Mouse (Mus musculus): ENCODE results near the gene Arsg. TPM values are rescaled to one million over a fixed set of nuclear protein-coding genes. Genes with fewer than 3 reads are reported as not detected.

Arsg gene
- polyA plus RNA-seq, 1 experiment = 5.1 TPM

DNA sequence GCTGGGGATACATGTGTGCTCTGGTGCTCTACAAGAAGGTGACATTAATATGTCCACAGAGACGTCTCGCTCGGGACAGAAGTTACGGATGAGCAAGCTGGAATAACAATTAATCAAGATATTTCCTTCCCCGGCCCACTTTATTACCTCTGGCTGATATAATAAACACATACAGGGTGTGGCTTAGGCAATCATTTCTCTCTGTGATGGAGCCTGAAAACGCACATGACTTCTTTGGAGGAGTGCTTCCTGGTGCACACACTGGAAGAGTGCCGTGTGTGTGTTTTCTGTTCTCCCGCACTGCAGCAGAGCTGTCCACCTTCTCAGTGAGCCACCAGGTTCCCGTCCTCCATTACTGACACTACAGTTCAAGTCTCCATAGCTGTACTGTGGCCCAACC, 24.8 kb downstream of the Arsg start:
- no peak overlapping the region for H3K27ac ChIP-seq (ENCODE audit: insufficient read depth, low read length)
- H3K4me3 ChIP-seq (ENCODE audit: extremely low read depth, insufficient read depth, insufficient read length) = no peak overlapping the region
- no peak for TF ChIP-seq CTCF (IDR thresholded peaks at IDR 0.05; ENCODE audit: extremely low read depth, insufficient read depth, insufficient read length, insufficient replicate concordance)
- TF ChIP-seq POLR2A (IDR thresholded peaks at IDR 0.05; ENCODE audit: low read depth, low read length) = no peak
- H3K27me3 ChIP-seq (ENCODE audit: control insufficient read depth, insufficient read depth, low read length) = no peaks in the 10 kb centered on the region
- DNase-seq (ENCODE audit: low read depth in 1 of 2, low spot score in 2 of 2) = no peak
- H3K4me1 ChIP-seq (ENCODE audit: control insufficient read depth, insufficient read depth, insufficient read length) = peaks cover 37% of the 10 kb centered on the region
- WGBS = 64% methylated on average over 9 of the region's 9 CpGs
- no peaks in the 10 kb centered on the region for H3K36me3 ChIP-seq (ENCODE audit: control insufficient read depth, insufficient read depth, low read length)

- Histone ChIP-seq H3K4me1 (ENCODE audit: control insufficient read depth, insufficient read depth, insufficient read length) (peaks cover 31% of the 10 kb centered on the region), H3K4me3 (ENCODE audit: extremely low read depth, insufficient read depth, insufficient read length) (no peak overlapping the region), H3K27ac (ENCODE audit: insufficient read depth, low read length) (no peak overlapping the region), H3K27me3 (ENCODE audit: control insufficient read depth, insufficient read depth, low read length) (no peaks in the 10 kb centered on the region), H3K36me3 (ENCODE audit: control insufficient read depth, insufficient read depth, low read length) (no peaks in the 10 kb centered on the region)
- TF ChIP-seq CTCF (IDR thresholded peaks at IDR 0.05; ENCODE audit: extremely low read depth, insufficient read depth, insufficient read length, insufficient replicate concordance) (no peak), POLR2A (IDR thresholded peaks at IDR 0.05; ENCODE audit: low read depth, low read length) (no peak)
- DNase-seq (ENCODE audit: low read depth in 1 of 2, low spot score in 2 of 2) = no peak
- 90% methylated on average over 5 of the region's 5 CpGs for WGBS
Measured at GRCm38 (mm10) chr11:109500206-109500605, 27.0 kb downstream of the Arsg start.

- Histone ChIP-seq H3K27me3 (ENCODE audit: control insufficient read depth, insufficient read depth, low read length) (no peaks in the 10 kb centered on the region), H3K27ac (ENCODE audit: insufficient read depth, low read length) (no peak overlapping the region), H3K4me3 (ENCODE audit: extremely low read depth, insufficient read depth, insufficient read length) (no peak overlapping the region), H3K4me1 (ENCODE audit: control insufficient read depth, insufficient read depth, insufficient read length) (no peaks in the 10 kb centered on the region), H3K36me3 (ENCODE audit: control insufficient read depth, insufficient read depth, low read length) (no peaks in the 10 kb centered on the region)
- TF ChIP-seq POLR2A (IDR thresholded peaks at IDR 0.05; ENCODE audit: low read depth, low read length) (no peak), CTCF (IDR thresholded peaks at IDR 0.05; ENCODE audit: extremely low read depth, insufficient read depth, insufficient read length, insufficient replicate concordance) (no peak)
- 86% methylated on average over 9 of the region's 9 CpGs for WGBS
- DNase-seq (ENCODE audit: low read depth in 1 of 2, low spot score in 2 of 2) = no peak
Measured at GRCm38 (mm10) chr11:109504977-109505376, 31.8 kb downstream of the Arsg start.

- Histone ChIP-seq H3K27me3 (ENCODE audit: control insufficient read depth, insufficient read depth, low read length) (no peaks in the 10 kb centered on the region), H3K4me1 (ENCODE audit: control insufficient read depth, insufficient read depth, insufficient read length) (no peaks in the 10 kb centered on the region), H3K27ac (ENCODE audit: insufficient read depth, low read length) (no peak overlapping the region), H3K36me3 (ENCODE audit: control insufficient read depth, insufficient read depth, low read length) (no peaks in the 10 kb centered on the region), H3K4me3 (ENCODE audit: extremely low read depth, insufficient read depth, insufficient read length) (no peak overlapping the region)
- no peak for TF ChIP-seq CTCF (IDR thresholded peaks at IDR 0.05; ENCODE audit: extremely low read depth, insufficient read depth, insufficient read length, insufficient replicate concordance)
- no peak for TF ChIP-seq POLR2A (IDR thresholded peaks at IDR 0.05; ENCODE audit: low read depth, low read length)
- 96% methylated on average over 4 of the region's 4 CpGs for WGBS
- no peak for DNase-seq (ENCODE audit: low read depth in 1 of 2, low spot score in 2 of 2)
Measured at GRCm38 (mm10) chr11:109505823-109506222, 32.6 kb downstream of the Arsg start.

DNA sequence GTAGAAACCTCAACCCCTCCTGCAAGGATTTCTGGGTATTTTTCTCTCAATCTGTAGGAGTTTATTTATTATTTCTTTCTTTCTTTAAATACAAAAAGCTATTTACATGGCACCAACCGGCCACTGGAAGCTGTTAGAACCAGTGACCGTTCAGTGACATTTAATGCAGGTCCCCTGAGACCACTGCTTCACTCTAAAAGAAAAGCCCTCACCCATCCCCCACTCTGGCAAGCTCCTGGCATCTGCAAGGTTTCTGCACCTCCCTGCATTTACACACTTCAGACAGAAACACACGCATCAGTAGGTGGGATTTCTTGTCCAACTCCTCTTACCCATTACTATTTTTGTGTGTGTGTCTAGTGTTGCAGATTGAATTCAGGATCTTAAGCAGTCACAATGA, 33.9 kb downstream of the Arsg start:
- 66% methylated on average over 3 of the region's 3 CpGs for WGBS
- TF ChIP-seq POLR2A (IDR thresholded peaks at IDR 0.05; ENCODE audit: low read depth, low read length) = no peak
- no peak for TF ChIP-seq CTCF (IDR thresholded peaks at IDR 0.05; ENCODE audit: extremely low read depth, insufficient read depth, insufficient read length, insufficient replicate concordance)

GRCm38 (mm10) chr11:109512995-109513675, 40.0 kb downstream of the Arsg start:
- no peak overlapping the region for H3K4me3 ChIP-seq (ENCODE audit: extremely low read depth, insufficient read depth, insufficient read length)
- no peak overlapping the region for H3K27ac ChIP-seq (ENCODE audit: insufficient read depth, low read length)
- TF ChIP-seq POLR2A (IDR thresholded peaks at IDR 0.05; ENCODE audit: low read depth, low read length) (no peak), CTCF (IDR thresholded peaks at IDR 0.05; ENCODE audit: extremely low read depth, insufficient read depth, insufficient read length, insufficient replicate concordance) (no peak)
- no peaks in the 10 kb centered on the region for H3K27me3 ChIP-seq (ENCODE audit: control insufficient read depth, insufficient read depth, low read length)
- 91% methylated on average over 16 of the region's 16 CpGs for WGBS
- no peaks in the 10 kb centered on the region for H3K4me1 ChIP-seq (ENCODE audit: control insufficient read depth, insufficient read depth, insufficient read length)
- no peak for DNase-seq (ENCODE audit: low read depth in 1 of 2, low spot score in 2 of 2)
- no peaks in the 10 kb centered on the region for H3K36me3 ChIP-seq (ENCODE audit: control insufficient read depth, insufficient read depth, low read length)

More for the DNA sequence above, 33.9 kb downstream of the Arsg start:
- Histone ChIP-seq H3K4me3 (ENCODE audit: extremely low read depth, insufficient read depth, insufficient read length) (no peak overlapping the region), H3K4me1 (ENCODE audit: control insufficient read depth, insufficient read depth, insufficient read length) (no peaks in the 10 kb centered on the region), H3K27ac (ENCODE audit: insufficient read depth, low read length) (no peak overlapping the region), H3K36me3 (ENCODE audit: control insufficient read depth, insufficient read depth, low read length) (no peaks in the 10 kb centered on the region), H3K27me3 (ENCODE audit: control insufficient read depth, insufficient read depth, low read length) (no peaks in the 10 kb centered on the region)
- DNase-seq (ENCODE audit: low read depth in 1 of 2, low spot score in 2 of 2) = no peak

DNA sequence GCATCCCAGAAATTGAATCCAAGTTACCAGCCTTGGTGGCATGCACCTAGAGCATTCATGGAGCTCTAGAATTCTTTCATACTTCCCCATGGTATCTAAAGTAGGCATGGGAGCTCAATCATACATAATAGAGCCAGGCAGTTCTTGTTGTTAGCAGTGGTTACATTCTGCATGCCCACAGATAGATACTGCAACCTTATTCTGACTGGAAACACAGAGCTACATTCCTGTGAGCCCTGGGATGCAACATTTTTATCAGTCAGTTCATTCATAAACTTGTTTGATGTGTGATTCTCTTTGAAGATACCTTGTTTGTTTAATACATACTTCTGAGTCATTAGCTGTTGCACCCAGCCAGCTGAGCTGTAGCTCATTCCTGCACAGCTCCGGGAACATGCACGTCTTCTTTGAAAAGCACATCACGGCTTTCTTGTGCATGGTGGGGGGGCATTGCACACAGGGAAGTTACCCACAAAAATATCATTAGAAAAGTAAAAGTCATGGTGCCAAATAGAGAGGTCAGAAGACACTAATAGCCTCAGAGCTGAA, 41.0 kb downstream of the Arsg start:
- no peaks in the 10 kb centered on the region for H3K4me1 ChIP-seq (ENCODE audit: control insufficient read depth, insufficient read depth, insufficient read length)
- 97% methylated on average over 3 of the region's 3 CpGs for WGBS

More for the DNA sequence above, 41.0 kb downstream of the Arsg start:
- Histone ChIP-seq H3K4me3 (ENCODE audit: extremely low read depth, insufficient read depth, insufficient read length) (no peak overlapping the region), H3K27ac (ENCODE audit: insufficient read depth, low read length) (no peak overlapping the region), H3K27me3 (ENCODE audit: control insufficient read depth, insufficient read depth, low read length) (no peaks in the 10 kb centered on the region), H3K36me3 (ENCODE audit: control insufficient read depth, insufficient read depth, low read length) (no peaks in the 10 kb centered on the region)
- TF ChIP-seq POLR2A (IDR thresholded peaks at IDR 0.05; ENCODE audit: low read depth, low read length) = no peak
- TF ChIP-seq CTCF (IDR thresholded peaks at IDR 0.05; ENCODE audit: extremely low read depth, insufficient read depth, insufficient read length, insufficient replicate concordance) = no peak
- no peak for DNase-seq (ENCODE audit: low read depth in 1 of 2, low spot score in 2 of 2)

All from spleen, adult 2 months (tissue).